Mouse (Mus musculus) neural tube, embryonic 11.5 days (tissue): ENCODE results near the gene Efna1. TPM values are rescaled to one million over a fixed set of nuclear protein-coding genes. Genes with fewer than 3 reads are reported as not detected.

Experiments used
- ATAC-seq: fragments of 200-750 bp; cut with Nextera tagmentation; 2 replicates; pipeline ENCODE4 v1.8.0; 2017; ENCODE audit warnings: moderate number of reproducible peaks, mild to moderate bottlenecking, moderate TSS enrichment, moderate library complexity; ENCODE audit not compliant: insufficient read depth, low FRiP score, low TSS enrichment
- DNase-seq: peaks from one replicate; pipeline ENCODE4 v3.0.0-alpha.2; 2015; ENCODE audit warnings: low spot score
- H3K27ac ChIP-seq: fragments of 300-500 bp; sonication (generic); 2 replicates; pipeline ENCODE4 v1.5.1; 2014; ENCODE audit warnings: low read depth, mild to moderate bottlenecking, low read length
- H3K27me3 ChIP-seq: fragments of 300-500 bp; sonication (generic); 2 replicates; pipeline ENCODE4 v1.6.1; 2014; ENCODE audit warnings: mild to moderate bottlenecking, low read length, mixed read lengths; ENCODE audit not compliant: control insufficient read depth, insufficient read depth
- H3K36me3 ChIP-seq: fragments of 300-500 bp; sonication (generic); 2 replicates; pipeline ENCODE4 v1.6.1; 2014; ENCODE audit warnings: mild to moderate bottlenecking, low read length, moderate library complexity, mixed read lengths; ENCODE audit not compliant: control insufficient read depth, insufficient read depth
- H3K4me1 ChIP-seq: fragments of 300-500 bp; sonication (generic); 2 replicates; pipeline ENCODE4 v1.6.1; 2014; ENCODE audit warnings: low read length, mixed read lengths; ENCODE audit not compliant: control insufficient read depth, insufficient read depth
- H3K4me2 ChIP-seq: fragments of 300-500 bp; sonication (generic); 2 replicates; pipeline ENCODE4 v1.6.1; 2014; ENCODE audit warnings: low read depth, mild to moderate bottlenecking, moderate library complexity
- H3K4me3 ChIP-seq: fragments of 300-500 bp; sonication (generic); 2 replicates; pipeline ENCODE4 v1.5.1; 2014; ENCODE audit warnings: low read depth, low read length
- H3K9ac ChIP-seq: fragments of 300-500 bp; sonication (generic); 2 replicates; pipeline ENCODE4 v1.6.1; 2014; ENCODE audit warnings: mild to moderate bottlenecking, low read length
- H3K9me3 ChIP-seq: fragments of 300-500 bp; sonication (generic); 2 replicates; pipeline ENCODE4 v1.6.1; 2016; ENCODE audit warnings: low read length; ENCODE audit not compliant: control insufficient read depth
- WGBS: fragments of 180-500 bp; shearing (Covaris S2); extraction: QIAGEN DNeasy Blood & Tissue Kit; methylation state at CpG from one replicate; pipeline ENCODE4 v1.1.7; 2014; 5-methylcytosine and 5-hydroxymethylcytosine counted together
- polyA plus RNA-seq: library from polyadenylated mRNA; unstranded; fragments of >200 nt; fragmentation: Nextera tagmentation; extraction: Ambion mirVana; gene quantifications from 2 replicates; pipeline ENCODE4 v1.2.1, GENCODE M21; 2014

Efna1 gene
- polyA plus RNA-seq, 1 experiment from 2014 or later = 13.7 TPM

DNA sequence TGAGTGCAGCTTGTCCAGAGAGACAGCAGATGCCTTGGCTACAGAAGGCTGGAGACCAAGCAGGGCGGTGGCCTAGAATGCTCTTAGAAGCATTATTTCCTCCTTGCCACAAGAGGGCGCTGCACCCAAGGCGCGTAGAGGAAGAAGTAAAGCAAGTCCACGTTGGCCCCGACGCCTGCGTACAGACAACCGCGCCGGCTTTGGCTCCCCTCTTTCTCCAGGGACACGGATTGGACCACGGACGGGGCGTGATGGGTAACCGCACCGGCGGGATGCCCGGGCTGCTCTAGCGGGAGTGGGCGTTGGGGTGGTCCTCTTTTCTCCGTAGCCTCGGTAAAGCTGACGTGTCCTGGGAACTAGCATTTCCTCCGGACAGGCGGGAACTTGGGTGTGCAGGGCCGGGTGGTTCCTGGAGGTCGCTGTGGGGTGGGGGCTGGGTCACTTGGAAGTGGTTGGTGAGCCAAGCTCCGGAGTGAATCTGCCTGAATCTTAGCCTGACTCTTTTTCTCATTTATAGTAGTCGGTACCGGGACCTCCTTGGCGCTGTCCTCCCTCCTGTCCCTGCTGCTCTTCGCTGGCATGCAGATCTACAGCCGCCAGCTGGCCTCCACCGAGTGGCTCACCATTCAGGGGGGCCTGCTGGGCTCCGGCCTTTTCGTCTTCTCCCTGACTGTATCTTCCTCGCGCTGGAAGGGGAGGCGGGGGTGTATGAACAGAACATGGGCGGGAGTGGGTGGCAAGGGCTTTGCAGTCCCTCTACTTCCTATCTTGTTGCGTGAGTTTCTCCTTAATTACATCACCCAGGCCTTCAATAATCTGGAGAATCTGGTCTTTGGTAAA is 34.5 kb downstream of the Efna1 start, which contains the start of gene Trim46:
Gene Trim46, minus strand, starts transcription at position 49 of the 840 bp plus-strand sequence.
- no peaks in the 10 kb centered on the region for H3K27me3 ChIP-seq
- H3K27ac ChIP-seq = peak within 1 kb of the TSS; percentile 61
- H3K4me2 ChIP-seq = peak within 1 kb of the TSS; percentile 86
- H3K36me3 ChIP-seq = 0 out of 2 replicates have a peak, but pooled peaks cover 3% of the 10 kb centered on the region
- H3K9ac ChIP-seq = peak within 1 kb of the TSS; percentile 73
- peak; percentile 46 for ATAC-seq
- H3K4me3 ChIP-seq = peak within 1 kb of the TSS; percentile 70
- peak; percentile 91 for DNase-seq
- WGBS = under 1% methylated on average over 42 of the region's 42 CpGs
- no peaks in the 10 kb centered on the region for H3K9me3 ChIP-seq
- peaks cover 30% of the 10 kb centered on the region for H3K4me1 ChIP-seq

DNA sequence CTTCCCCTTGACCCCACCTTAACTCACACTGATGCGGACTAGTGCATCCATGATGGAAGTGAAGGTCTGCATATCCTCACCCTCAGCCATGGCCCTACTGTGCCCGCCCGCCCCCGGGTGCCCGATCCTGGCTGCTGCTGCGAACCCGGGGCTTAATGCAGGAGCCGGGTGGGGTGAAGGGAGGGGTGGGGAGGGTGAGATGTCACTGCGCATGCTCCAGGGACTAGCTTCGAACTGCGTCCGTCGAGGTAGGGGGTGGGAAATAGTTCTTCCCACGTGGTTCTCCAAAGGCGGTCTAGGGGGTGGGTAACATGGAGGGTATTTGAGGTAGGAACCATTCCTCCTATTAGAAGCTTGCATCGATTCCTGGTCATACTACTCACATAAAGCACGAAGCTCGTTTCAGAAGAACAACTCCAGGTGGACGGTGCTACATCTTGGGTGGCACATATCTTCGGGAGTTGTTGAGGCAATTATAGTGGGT is 35.2 kb downstream of the Efna1 start, which contains the start of gene Krtcap2:
Gene Krtcap2, plus strand, starts transcription at position 279 of the 484 bp plus-strand sequence.
- peak within 1 kb of the TSS; percentile 73 for H3K9ac ChIP-seq

DNA sequence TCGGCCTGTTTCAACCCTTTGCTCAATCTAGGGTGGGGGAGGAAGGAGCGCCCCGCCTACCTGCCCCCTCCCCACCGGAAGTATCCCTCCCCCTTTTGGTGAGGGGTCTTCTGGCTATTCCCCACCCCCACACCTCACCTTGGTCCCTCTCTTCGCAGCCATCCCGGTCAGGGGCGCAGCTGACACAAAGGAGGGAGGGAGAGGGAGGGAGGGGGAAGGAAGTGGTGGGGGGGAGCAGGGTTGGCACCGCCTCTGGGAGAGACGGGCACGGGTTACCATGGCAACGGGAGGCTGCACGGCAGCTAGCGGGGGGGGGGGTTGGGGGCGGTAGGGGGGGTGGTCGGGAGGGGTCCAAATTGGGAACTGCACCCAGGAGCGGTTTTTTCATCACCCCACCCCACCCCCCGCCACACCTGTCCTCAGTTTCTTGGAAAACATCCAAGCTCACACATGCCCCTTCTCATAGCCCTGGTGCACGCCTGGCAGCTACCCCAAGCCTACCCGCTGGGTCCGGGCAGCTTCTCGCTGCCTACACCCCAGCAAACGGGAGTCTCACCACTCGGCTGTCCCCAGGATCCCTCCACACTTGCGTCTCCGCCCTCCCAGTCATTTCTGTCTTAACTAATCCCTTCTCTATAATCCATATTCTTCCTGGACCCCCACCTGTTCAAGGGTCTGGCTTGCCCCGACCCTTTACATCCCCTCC is 35.8 kb downstream of the Efna1 start:
- peak overlapping the region; percentile 62 for H3K27ac ChIP-seq
- H3K27me3 ChIP-seq = no peaks in the 10 kb centered on the region
- H3K9ac ChIP-seq = peak overlapping the region; percentile 54
- 0 out of 2 replicates have a peak, but pooled peaks cover 3% of the 10 kb centered on the region for H3K36me3 ChIP-seq
- 1% methylated on average over 21 of the region's 26 CpGs for WGBS
- DNase-seq (peak; percentile 74), ATAC-seq (peak; percentile 51)
- peaks cover 23% of the 10 kb centered on the region for H3K4me1 ChIP-seq
- no peaks in the 10 kb centered on the region for H3K9me3 ChIP-seq
- peak overlapping the region; percentile 70 for H3K4me3 ChIP-seq
- peak overlapping the region; percentile 86 for H3K4me2 ChIP-seq

More for the DNA sequence above, 35.2 kb downstream of the Efna1 start, which contains the start of gene Krtcap2:
- H3K36me3 ChIP-seq = 0 out of 2 replicates have a peak, but pooled peaks cover 3% of the 10 kb centered on the region
- peak within 1 kb of the TSS; percentile 62 for H3K27ac ChIP-seq
- H3K27me3 ChIP-seq = no peaks in the 10 kb centered on the region
- DNase-seq (no peak), ATAC-seq (peak; percentile 42)
- 6% methylated on average over 20 of the region's 20 CpGs for WGBS
- H3K4me3 ChIP-seq = peak within 1 kb of the TSS; percentile 70
- peak within 1 kb of the TSS; percentile 86 for H3K4me2 ChIP-seq
- no peaks in the 10 kb centered on the region for H3K9me3 ChIP-seq
- peaks cover 23% of the 10 kb centered on the region for H3K4me1 ChIP-seq

DNA sequence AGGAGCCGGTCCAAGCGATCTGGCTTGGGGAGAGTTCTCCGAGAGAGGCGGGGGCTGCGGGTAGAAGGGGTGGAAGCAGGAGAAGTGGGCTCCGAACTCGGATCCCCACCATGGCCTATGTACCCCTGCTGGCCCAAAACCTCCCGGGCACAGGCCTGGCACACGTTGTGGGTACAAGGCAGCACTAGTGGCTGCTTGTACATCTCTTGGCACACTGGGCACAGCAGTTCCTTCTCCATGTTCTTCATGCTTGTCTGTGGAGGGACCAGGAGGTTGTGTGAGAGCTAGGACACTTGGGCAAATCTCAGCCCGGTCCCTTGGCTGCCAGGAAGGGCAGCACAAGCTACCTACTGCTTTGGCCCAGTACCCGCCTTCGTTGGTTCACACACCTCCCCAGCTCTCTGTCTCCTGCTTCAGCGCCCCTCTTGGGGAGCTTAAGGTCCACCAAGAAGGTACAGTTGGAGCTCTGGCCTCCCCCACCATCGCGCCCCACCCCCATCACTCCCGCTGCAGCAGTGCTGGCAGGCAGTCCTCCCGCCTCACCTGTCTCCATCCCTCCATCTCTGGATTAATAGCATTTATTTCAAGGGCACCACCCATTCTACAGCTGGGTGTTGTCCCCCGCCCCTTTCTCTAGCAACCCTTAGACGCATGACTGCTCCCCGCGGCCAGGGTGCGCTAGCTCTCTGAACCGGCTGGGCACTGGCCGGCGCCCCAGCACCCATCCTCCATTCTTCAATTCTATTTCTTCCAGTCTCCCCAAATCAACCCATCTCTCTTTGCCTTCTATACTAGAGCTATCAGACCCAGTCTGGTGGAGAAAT is 36.6 kb downstream of the Efna1 start:
- no peaks in the 10 kb centered on the region for H3K27me3 ChIP-seq
- ATAC-seq = peak; percentile 31; the same call in 1 of the 2 replicates
- peaks cover 23% of the 10 kb centered on the region for H3K4me1 ChIP-seq
- peak overlapping the region; percentile 70 for H3K4me3 ChIP-seq
- peak overlapping the region; percentile 86 for H3K4me2 ChIP-seq
- H3K9ac ChIP-seq = peak overlapping the region; percentile 54
- H3K27ac ChIP-seq = peak overlapping the region; percentile 62; the same call in 1 of the 2 replicates
- DNase-seq = no peak
- WGBS = 13% methylated on average over 25 of the region's 25 CpGs
- 0 out of 2 replicates have a peak, but pooled peaks cover 3% of the 10 kb centered on the region for H3K36me3 ChIP-seq
- H3K9me3 ChIP-seq = no peaks in the 10 kb centered on the region

DNA sequence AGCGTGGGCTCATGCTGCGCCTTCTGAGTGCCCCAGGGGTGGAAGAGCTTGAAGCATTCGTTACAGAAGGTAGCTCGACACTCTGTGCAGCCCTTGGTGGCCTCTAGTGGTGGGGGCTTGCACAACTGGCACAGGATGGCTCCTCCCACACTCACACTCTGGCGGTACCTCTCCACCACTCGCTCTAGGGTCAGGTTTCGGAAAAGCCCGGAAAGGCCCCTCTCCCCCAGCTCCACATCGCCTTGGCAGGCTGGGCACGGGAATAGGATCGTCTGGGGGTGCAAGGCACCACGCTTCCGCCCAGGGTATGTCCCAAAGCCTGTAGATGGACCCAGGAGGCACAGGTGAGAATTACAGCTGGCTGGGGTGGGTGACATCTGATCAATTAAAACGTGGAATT is 37.3 kb downstream of the Efna1 start:
- peak overlapping the region; percentile 70; the same call in 1 of the 2 replicates for H3K4me3 ChIP-seq
- H3K4me1 ChIP-seq = peaks cover 23% of the 10 kb centered on the region
- H3K27me3 ChIP-seq = no peaks in the 10 kb centered on the region
- WGBS = 11% methylated on average over 14 of the region's 14 CpGs
- H3K36me3 ChIP-seq = peaks cover 3% of the 10 kb centered on the region; the same call in 1 of the 2 replicates
- no peak overlapping the region for H3K9ac ChIP-seq
- DNase-seq (peak; percentile 61), ATAC-seq (no peak)
- peak overlapping the region; percentile 86 for H3K4me2 ChIP-seq
- no peaks in the 10 kb centered on the region for H3K9me3 ChIP-seq
- H3K27ac ChIP-seq = peak overlapping the region; percentile 62; the same call in 1 of the 2 replicates

DNA sequence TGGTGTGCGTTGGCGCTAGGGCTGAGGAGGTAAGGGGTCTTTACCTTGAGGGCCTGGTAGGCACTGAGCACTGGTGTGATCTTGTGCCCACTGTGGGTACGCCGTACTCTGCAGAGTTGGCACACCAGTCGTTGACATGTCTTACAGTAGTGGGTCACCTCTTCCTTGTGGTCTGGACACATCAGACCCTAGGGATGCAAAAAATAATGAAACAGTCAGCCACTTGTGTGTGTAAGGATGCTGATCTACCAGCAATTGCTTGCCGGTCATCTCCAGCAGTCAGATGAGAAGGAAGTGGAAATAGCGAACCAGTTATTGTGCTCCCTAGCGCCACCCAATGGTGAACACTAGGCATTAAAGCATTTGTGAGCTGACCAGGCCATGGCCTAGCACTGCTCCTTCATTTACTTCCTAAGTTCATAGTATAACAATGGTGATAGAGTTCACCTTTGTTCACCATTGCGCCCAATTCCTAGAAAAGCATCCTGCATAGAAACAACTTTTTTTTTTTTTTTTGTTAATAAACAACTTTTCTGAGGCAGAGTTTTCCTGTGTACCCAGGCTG is 38.5 kb downstream of the Efna1 start:
- H3K36me3 ChIP-seq = no peaks in the 10 kb centered on the region; the same call in 1 of the 2 replicates
- H3K9me3 ChIP-seq = no peaks in the 10 kb centered on the region
- ATAC-seq = no peak
- no peak for DNase-seq
- no peak overlapping the region for H3K9ac ChIP-seq
- H3K27me3 ChIP-seq = no peaks in the 10 kb centered on the region
- H3K4me1 ChIP-seq = peaks cover 23% of the 10 kb centered on the region
- no peak overlapping the region for H3K4me2 ChIP-seq
- no peak overlapping the region for H3K4me3 ChIP-seq
- H3K27ac ChIP-seq = no peak overlapping the region
- WGBS = 74% methylated on average over 9 of the region's 9 CpGs

DNA sequence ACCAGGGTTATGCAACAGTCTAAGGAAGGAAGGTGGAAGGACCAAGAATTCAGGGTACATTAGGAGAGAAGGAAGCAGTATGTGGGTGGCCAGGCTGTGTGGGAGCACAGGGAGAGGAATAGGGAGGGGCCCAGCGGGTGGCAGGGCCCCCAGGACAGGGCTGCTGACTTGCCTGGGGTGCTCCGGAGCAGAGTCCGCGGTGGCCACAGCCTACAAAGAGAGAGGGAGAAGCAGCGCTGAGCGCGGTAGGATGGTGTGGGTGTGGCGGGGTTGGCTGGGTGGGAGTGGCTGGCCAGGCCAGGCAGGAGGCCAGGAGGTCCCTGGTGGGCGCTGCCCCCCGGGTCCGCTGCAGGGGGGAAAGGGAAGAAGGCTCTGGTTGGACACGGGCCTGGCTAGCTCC is 42.4 kb downstream of the Efna1 start:
- H3K9ac ChIP-seq = no peak overlapping the region
- ATAC-seq (no peak), DNase-seq (no peak)
- WGBS = 65% methylated on average over 6 of the region's 12 CpGs
- no peaks in the 10 kb centered on the region; the same call in none of the 2 replicates for H3K36me3 ChIP-seq
- no peaks in the 10 kb centered on the region for H3K27me3 ChIP-seq
- no peaks in the 10 kb centered on the region for H3K9me3 ChIP-seq
- H3K4me2 ChIP-seq = no peak overlapping the region
- peaks cover 3% of the 10 kb centered on the region for H3K4me1 ChIP-seq
- H3K4me3 ChIP-seq = no peak overlapping the region
- H3K27ac ChIP-seq = no peak overlapping the region
